Mouse (Mus musculus): Measurements from ENCODE around the gene Hrh1.
A peak's percentile ranks its signal among the peaks of the same experiment; 100 is the strongest.

The Hrh1 gene

GRCm38 (mm10) chr6:114397691-114398217, at the start of gene Hrh1:
Hrh1 (plus strand) TSS chr6:114397936.
- peak; percentile 54 to 69 for DNase-seq

DNA sequence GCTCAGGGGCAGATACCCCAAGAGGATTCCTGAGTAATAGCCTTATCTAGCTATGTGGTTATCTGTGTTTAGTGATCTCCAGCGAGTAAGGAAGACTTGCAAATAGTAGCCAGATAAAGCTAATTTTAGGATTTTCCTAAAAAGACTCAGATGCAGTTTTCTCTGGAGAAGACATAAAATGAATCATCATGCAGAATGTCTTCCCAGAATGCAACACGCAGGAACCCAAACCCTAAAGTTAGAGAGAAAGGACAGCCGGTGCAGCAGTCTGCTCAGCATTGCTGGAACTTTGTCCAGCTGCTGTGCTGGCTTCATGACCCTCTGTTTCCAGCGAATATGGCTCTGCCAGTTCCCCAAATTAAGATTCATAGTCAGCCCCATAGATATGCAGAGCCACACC, 43.1 kb upstream of the Hrh1 start:
- peak in 1 of 2 experiments; percentile 14 for DNase-seq

DNA sequence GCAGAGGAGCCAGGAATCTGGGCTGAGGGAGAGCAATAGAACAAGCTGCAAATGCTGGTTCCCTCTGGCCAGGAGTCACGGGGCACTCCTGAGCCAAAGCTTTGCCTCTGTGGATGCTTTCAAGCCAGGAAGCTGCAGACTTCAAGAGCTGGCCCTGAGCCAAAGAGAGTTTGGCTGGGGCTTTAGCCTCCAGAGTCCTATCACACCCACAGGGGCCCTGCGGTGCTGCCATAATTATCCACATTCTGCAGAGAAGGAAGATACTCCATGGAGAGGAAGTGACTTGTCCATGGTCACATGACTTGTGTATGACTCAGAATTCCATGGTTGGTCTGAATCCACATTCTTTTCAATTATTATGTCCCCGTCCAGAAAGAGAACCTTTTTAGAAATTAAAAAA, 39.6 kb upstream of the Hrh1 start:
- peak; percentile 25 to 36 for DNase-seq

GRCm38 (mm10) chr6:114362355-114362754, 35.4 kb upstream of the Hrh1 start:
- no peak for DNase-seq

- no peak for DNase-seq
These were observed 34.0 kb upstream of the Hrh1 start for GRCm38 (mm10) chr6:114363740-114364139.

GRCm38 (mm10) chr6:114364734-114365133, 33.0 kb upstream of the Hrh1 start:
- DNase-seq, result no peak

GRCm38 (mm10) chr6:114366191-114366590, 31.5 kb upstream of the Hrh1 start:
- no peak for DNase-seq

DNA sequence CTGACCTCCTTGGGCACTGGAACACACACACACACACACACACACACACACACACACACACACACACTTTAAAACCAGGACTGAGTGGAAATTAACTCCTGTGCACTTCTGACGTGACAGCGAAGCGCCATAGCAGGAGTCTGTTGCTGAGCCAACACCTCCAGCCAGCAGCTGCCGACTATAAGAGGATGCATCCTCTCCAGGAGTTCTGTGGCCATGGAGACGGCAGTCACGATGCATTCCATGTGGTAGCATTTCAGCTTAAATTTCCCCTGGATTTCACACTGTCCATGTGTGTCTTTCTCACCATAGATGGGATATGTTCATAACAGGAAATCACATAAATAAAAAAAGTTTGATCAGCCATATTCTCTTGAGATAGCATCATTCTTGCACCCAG, 30.1 kb upstream of the Hrh1 start:
- DNase-seq, result no peak

DNA sequence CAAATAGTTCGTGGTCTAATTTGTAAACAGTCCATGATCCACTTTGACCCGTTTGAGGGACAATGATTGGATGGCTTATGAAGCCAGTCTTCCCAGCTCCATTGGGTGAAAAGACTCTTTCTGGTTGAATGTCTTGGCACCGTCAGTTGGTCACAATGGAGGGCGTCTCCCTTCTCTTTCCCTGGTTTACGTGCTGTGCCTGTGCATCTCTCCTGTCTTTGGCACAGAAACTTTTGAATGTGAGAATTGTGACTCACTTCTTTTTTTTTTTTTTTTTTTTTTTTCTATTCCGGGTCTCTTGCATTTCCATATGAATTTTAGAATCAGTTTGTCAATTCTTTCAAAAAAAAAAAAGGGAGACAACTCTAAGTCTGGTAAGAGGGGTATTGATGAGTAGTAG, 29.5 kb upstream of the Hrh1 start:
- DNase-seq, result no peak

DNA sequence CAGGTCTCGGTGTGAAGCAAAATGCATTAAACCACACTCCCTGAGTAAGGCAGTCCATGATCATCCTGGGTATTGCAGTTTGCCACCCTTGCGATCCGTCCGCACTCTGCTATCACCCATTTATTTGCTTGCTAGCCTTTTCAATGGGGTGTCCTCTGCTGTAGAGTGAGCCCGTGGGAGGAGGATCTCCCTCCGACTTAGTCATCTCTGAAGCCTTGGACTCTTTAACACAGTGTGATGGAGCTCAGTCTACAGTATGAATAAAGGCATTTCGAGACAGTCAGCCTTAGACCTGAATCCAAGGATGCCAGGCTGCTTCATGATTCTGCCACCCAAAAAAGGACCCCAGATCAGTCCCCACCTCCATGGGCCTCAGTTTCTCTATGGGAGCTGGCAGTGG, 25.0 kb upstream of the Hrh1 start:
- no peak for DNase-seq

- no peak for DNase-seq
These were observed 16.9 kb upstream of the Hrh1 start for GRCm38 (mm10) chr6:114380872-114381271.

GRCm38 (mm10) chr6:114387320-114387719, 10.4 kb upstream of the Hrh1 start:
- no peak for DNase-seq

DNA sequence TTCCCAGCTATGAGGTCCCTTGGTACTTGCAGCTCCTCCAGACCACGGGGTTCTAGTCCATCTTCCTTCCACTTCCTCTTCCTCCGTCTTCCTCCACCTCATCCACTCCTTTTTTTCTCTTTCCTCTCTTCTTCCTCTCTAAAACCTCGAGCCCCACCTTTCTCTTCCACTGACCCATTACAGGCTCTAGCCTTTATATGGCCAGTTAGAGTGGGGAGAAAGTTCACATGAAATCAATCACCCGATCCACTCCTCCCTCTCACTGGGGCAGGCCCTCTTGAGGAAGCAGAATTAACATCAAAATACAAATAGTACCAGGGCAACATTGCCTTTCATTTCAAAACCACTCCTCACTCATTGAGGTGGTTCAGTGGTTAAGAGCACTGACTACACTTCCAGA, 9.9 kb upstream of the Hrh1 start:
- DNase-seq, result no peak

- DNase-seq, result no peak
These were observed 7.6 kb upstream of the Hrh1 start for GRCm38 (mm10) chr6:114390129-114390528.

DNA sequence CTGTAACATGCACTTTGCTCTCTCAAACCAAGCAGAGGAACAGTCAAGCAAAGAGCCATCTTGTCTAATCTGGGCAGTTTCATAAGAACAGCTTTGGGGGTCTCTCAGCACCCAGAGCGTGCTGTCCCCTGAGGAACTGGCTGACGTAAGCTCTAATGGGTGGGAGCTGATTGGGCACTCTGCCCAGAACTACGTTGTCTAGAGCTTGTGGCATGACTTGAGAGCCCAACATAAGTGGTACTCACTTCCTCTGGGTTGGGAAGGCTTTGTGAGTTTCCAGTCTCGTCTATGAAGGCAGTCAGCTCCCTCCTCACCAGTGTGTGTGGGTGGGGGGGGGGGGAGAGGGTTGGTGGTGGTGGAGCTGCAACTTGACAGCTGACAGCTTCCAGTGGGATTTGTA, 2.8 kb upstream of the Hrh1 start:
- DNase-seq, result no peak

- no peak for DNase-seq
These were observed 1.1 kb upstream of the Hrh1 start for GRCm38 (mm10) chr6:114396605-114397004.

DNA sequence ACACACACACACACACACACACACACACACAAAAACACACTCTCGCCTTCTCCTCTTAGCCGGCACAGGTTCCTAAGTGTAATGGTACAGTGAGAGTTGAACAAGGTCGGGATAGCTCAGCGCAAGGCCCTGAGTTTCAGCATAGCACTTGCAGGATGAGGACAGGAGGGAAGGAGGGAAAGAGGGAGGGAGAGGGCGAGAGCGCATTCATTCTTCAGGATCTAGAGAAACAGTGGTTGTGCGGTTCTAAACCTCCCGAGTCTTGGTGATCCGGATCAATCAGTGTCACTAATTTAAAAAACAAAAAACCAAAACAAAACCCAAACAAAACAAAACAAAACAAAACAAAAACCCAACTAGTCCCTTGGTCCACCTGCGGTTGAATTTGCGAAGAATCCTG, 456 bp upstream of the Hrh1 start:
- no peak for DNase-seq

GRCm38 (mm10) chr6:114398626-114399025, 890 bp downstream of the Hrh1 start:
- DNase-seq, result peak; percentile 71 to 76

DNA sequence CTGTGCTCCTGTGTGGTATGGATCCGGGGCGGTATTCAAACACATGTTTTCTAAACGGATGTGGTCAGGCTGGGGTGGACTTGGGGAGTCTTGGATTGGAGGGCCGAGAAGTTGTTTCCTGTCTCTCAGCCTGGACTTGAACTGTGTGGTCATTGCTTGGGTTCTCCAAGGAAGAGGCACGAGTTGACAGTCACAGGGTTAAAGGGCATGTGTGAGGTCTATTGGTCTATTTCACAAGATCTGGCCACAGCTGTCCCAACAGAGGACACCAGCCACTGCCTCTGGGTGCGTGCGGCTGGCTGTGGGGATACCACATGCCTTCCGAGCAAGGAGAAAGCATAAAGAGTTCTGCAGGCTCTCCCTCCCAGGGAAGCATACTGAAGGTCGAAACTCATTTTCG, 2.7 kb downstream of the Hrh1 start:
- DNase-seq, result no peak

GRCm38 (mm10) chr6:114400841-114401240, 3.1 kb downstream of the Hrh1 start:
- DNase-seq, result no peak

DNA sequence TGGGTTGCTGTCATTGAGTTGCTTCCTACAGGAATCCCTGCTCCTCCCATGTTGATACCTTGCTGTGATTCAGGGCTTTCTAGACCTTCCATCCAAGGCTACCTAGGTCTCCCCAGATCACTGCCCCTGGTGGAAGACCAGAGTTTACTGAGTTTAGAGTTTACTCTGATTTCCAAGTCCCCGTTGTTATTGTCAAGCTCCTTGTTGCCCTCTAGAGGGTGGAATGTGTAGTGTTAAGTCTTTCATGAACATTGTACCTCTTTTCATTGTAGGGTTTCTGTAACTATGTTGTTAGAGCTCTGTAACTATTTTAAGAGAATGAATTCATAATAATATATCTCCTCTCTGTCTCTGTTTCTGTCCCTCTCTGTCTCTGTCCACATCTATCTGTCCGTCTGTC, 4.4 kb downstream of the Hrh1 start:
- no peak for DNase-seq

- DNase-seq, result peak in 1 of 2 experiments; percentile 24
These were observed 5.9 kb downstream of the Hrh1 start for GRCm38 (mm10) chr6:114403632-114404031.

DNA sequence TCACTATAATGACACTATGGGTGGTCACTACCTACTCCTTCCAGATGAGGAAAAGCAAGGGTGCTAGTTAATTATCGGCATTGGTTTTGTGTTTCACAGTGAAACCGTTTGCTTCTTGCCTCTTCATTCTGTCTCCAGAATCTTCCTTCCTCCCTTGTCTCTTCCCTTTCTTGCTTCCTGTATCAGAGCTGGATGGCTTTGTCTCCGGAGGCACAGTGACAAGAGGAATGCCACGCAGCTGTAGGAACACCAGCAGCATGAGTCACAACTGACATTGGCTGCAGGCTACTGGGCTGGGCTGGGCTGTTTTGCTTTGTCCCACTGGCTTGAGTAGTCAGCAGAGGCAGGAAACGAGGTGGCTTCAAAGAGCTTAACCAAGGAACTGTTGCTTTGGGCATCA, 6.4 kb downstream of the Hrh1 start:
- DNase-seq, result peak in 1 of 2 experiments; percentile 37

DNA sequence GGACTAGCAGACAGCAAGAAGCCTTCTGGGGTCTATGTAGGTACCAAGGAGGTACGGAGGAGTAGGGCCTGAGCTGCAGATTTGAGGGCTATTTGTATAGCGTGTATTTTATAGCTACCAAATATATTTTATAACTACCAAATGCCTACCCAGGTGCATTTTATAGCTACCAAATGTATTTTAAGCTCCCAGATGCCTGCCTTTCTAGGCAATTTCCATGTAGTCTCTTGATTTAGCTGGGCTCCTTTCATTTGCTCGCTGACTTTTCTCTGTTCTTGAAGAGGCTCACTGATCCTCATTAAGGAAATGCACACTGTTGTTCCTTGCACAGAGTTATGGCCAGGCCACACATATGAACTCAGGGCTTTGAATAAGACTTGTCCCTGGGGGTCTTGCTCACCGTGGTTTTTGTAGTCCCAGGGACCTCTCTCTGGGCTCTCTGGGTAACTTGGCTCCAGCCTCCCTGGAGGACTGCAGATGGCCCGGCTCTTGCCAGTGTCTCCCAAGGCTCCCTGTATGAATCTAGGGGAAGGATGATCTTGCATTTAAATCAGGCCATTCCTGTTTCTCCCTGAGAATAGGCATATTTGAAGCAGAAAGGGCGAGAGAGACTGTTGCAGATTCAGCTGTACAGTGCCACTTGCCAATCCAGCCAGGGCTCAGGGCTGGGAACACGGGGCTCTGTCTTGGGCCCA, 7.2 kb downstream of the Hrh1 start:
- no peak for DNase-seq

GRCm38 (mm10) chr6:114406634-114407033, 8.9 kb downstream of the Hrh1 start:
- no peak for DNase-seq

All from kidney, postnatal 4 days (tissue).